Mouse (Mus musculus) c-Kit-negative CD71-positive TER-119-positive erythroid progenitor cells, embryonic 14.5 days (primary cell): ENCODE data around the gene 9130019O22Rik.

Experiments used
- DNase-seq: peaks from one replicate; pipeline ENCODE4 v3.0.0-alpha.2; 2013; ENCODE audit warnings: low read depth, low spot score

The 9130019O22Rik gene

GRCm38 (mm10) chr7:127341356-127341755, 45.6 kb downstream of the 9130019O22Rik start:
- no peak for DNase-seq

- DNase-seq, result no peak
These were observed 49.3 kb downstream of the 9130019O22Rik start for GRCm38 (mm10) chr7:127337636-127338035.

- no peak for DNase-seq
These were observed 51.4 kb downstream of the 9130019O22Rik start for GRCm38 (mm10) chr7:127335604-127336003.

- no peak for DNase-seq
These were observed 53.7 kb downstream of the 9130019O22Rik start for GRCm38 (mm10) chr7:127333240-127333639.
